Comparison of ENCODE assay signal across 19 mouse cellular contexts in genomic region chr14:45648144-45648543, GRCm38 (mm10). TPM values are rescaled to one million over a fixed set of nuclear protein-coding genes. Genes with fewer than 3 reads are reported as not detected.
DNase-seq lines count a peak whose midpoint lies in the region; ATAC-seq and TF ChIP-seq lines count a peak whose summit lies in the region.
"Had no signal": no experiment of that assay in that cellular context is flagged by ENCODE, and none has a peak within 500 bp of the region (broad histone marks: within the 10 kb centered on the region; RNA-seq: fewer than 3 reads in every experiment).

No protein-coding gene starts in this region.

- H3K27me3 ChIP-seq in heart, embryonic 11.5 days (ENCODE audit: control insufficient read depth, insufficient read depth, low read length) = no peaks in the 10 kb centered on the region
- H3K27me3 ChIP-seq in heart, embryonic 16.5 days (ENCODE audit: control insufficient read depth, insufficient read depth, low read length) = no peaks in the 10 kb centered on the region
- H3K27me3 ChIP-seq in kidney, postnatal 0 days (ENCODE audit: insufficient read depth, low read length) = no peaks in the 10 kb centered on the region
- H3K27me3 ChIP-seq in CH12.LX (replicated peaks) = no peaks in the 10 kb centered on the region
- H3K27me3 ChIP-seq: embryonic facial prominence, embryonic 13.5 days; forebrain, embryonic 15.5 days; heart, embryonic 12.5 days; hindbrain, embryonic 13.5 days had no signal

- in situ Hi-C loops in CH12.LX (cut with MboI; ENCODE audit: low pct_ligation_motif_present, low pct_unique_long_range_greater_than_20kb, low sequenced_read_pairs) = no loop called here

- no peak overlapping the region for H3K27ac ChIP-seq in heart, embryonic 11.5 days (ENCODE audit: low read depth, low read length)
- peak overlapping the region; percentile 71 for H3K27ac ChIP-seq in heart, embryonic 16.5 days (ENCODE audit: low read length)
- no peak overlapping the region for H3K27ac ChIP-seq in kidney, postnatal 0 days
- no peak overlapping the region for H3K27ac ChIP-seq in CH12.LX (ENCODE audit: insufficient read depth, low read depth)
- H3K27ac ChIP-seq: embryonic facial prominence, embryonic 13.5 days; forebrain, embryonic 15.5 days had no signal

- 60% methylated on average over 3 of the region's 3 CpGs for WGBS in heart, embryonic 11.5 days (ENCODE audit: insufficient replicate concordance)
- WGBS in heart, embryonic 16.5 days = 58% methylated on average over 3 of the region's 3 CpGs
- 47% methylated on average over 3 of the region's 3 CpGs for WGBS in kidney, postnatal 0 days

- no peak for TF ChIP-seq CTCF in kidney, postnatal 0 days (IDR thresholded peaks at IDR 0.05; ENCODE audit: low read depth)
- TF ChIP-seq CTCF in CH12.LX (conservative IDR thresholded peaks at IDR 0.05 in 1 of 2, IDR thresholded peaks at IDR 0.05 in 1 of 2; ENCODE audit: low read depth in 2 of 2, low read length in 2 of 2) = no peak

- no peak overlapping the region for H3K9ac ChIP-seq in heart, embryonic 11.5 days (ENCODE audit: low read depth, low read length)
- H3K9ac ChIP-seq in heart, embryonic 16.5 days (ENCODE audit: low read length) = peak overlapping the region; percentile 32; the same call in 1 of the 2 replicates
- H3K9ac ChIP-seq in kidney, postnatal 0 days (ENCODE audit: low read depth, low read length) = no peak overlapping the region
- H3K9ac ChIP-seq in CH12.LX (ENCODE audit: insufficient read depth, low read depth) = no peak overlapping the region
- H3K9ac ChIP-seq: embryonic facial prominence, embryonic 13.5 days; forebrain, embryonic 15.5 days; heart, embryonic 12.5 days; hindbrain, embryonic 13.5 days had no signal

- no peaks in the 10 kb centered on the region for H3K9me3 ChIP-seq in heart, embryonic 11.5 days (replicated peaks; ENCODE audit: control insufficient read depth, low read length)
- H3K9me3 ChIP-seq in heart, embryonic 16.5 days (replicated peaks; ENCODE audit: control insufficient read depth, low read length) = no peaks in the 10 kb centered on the region
- H3K9me3 ChIP-seq in kidney, postnatal 0 days (replicated peaks; ENCODE audit: low read length) = no peaks in the 10 kb centered on the region
- H3K9me3 ChIP-seq in CH12.LX (replicated peaks; ENCODE audit: low read length) = no peaks in the 10 kb centered on the region
- H3K9me3 ChIP-seq: embryonic facial prominence, embryonic 13.5 days; forebrain, embryonic 15.5 days; heart, embryonic 12.5 days; hindbrain, embryonic 13.5 days had no signal

- TF ChIP-seq EP300 in CH12.LX (IDR thresholded peaks at IDR 0.05; ENCODE audit: low read length) = no peak

- dilution Hi-C loops in CH12.LX (cut with MboI; ENCODE audit: extremely low pct_ligation_motif_present, extremely low pct_unique_long_range_greater_than_20kb, low sequenced_read_pairs) = no loop called here

- DNase-seq in heart, adult 9 months (ENCODE audit: low spot score in 2 of 2) = no peak
- DNase-seq in heart, postnatal 10 days = no peak
- peak; percentile 54 for DNase-seq in kidney, postnatal 0 days (ENCODE audit: low spot score)
- DNase-seq in kidney, postnatal 14 days = no peak
- DNase-seq in CH12.LX (ENCODE audit: extremely low read depth) = no peak
- DNase-seq in adrenal gland, adult 8-10 months = no peak
- DNase-seq: adrenal gland, adult 2 months; adrenal gland, postnatal 36 days; cerebellum, adult 11 months; cerebellum, adult 8-10 months; cerebellum, postnatal 25 days; gastrocnemius, postnatal 36 days had no signal

- no peak for TF ChIP-seq RAD21 in CH12.LX (IDR thresholded peaks at IDR 0.05; ENCODE audit: low read depth, low read length)

- no peak overlapping the region for H3K4me3 ChIP-seq in heart, embryonic 11.5 days (ENCODE audit: low read depth, low read length)
- H3K4me3 ChIP-seq in heart, embryonic 16.5 days (ENCODE audit: low read length) = no peak overlapping the region
- no peak overlapping the region for H3K4me3 ChIP-seq in kidney, postnatal 0 days (replicated peaks; ENCODE audit: low read depth, low read length)
- H3K4me3 ChIP-seq in CH12.LX (replicated peaks in 1 of 3; ENCODE audit: low read depth in 2 of 3, low read length in 2 of 3, poor library complexity in 1 of 3) = no peak overlapping the region
- H3K4me3 ChIP-seq: embryonic facial prominence, embryonic 13.5 days; forebrain, embryonic 15.5 days; heart, embryonic 12.5 days; hindbrain, embryonic 13.5 days had no signal

- H3K36me3 ChIP-seq in heart, embryonic 11.5 days (ENCODE audit: control insufficient read depth, insufficient read depth, low read length) = no peaks in the 10 kb centered on the region
- no peaks in the 10 kb centered on the region for H3K36me3 ChIP-seq in heart, embryonic 16.5 days (ENCODE audit: control insufficient read depth, insufficient read depth)
- no peaks in the 10 kb centered on the region for H3K36me3 ChIP-seq in kidney, postnatal 0 days (ENCODE audit: insufficient read depth, low read length)
- H3K36me3 ChIP-seq in CH12.LX (replicated peaks in 1 of 2; ENCODE audit: control insufficient read depth in 1 of 2, insufficient read depth in 1 of 2, low read length in 1 of 2) = peaks cover 0 to 32% of the 10 kb centered on the region in 2 experiments
- H3K36me3 ChIP-seq: embryonic facial prominence, embryonic 13.5 days; forebrain, embryonic 15.5 days; heart, embryonic 12.5 days; hindbrain, embryonic 13.5 days had no signal

- no peak for TF ChIP-seq POLR2A in CH12.LX (IDR thresholded peaks at IDR 0.05; ENCODE audit: low read depth, low read length)

- no peaks in the 10 kb centered on the region; the same call in 1 of the 2 replicates for H3K79me2 ChIP-seq in CH12.LX (replicated peaks; ENCODE audit: control insufficient read depth, extremely low read depth, insufficient read depth, poor library complexity, severe bottlenecking)

- H3K4me2 ChIP-seq in heart, embryonic 11.5 days = 0 out of 2 replicates have a peak overlapping the region, but pooled peaks have one; percentile 31
- H3K4me2 ChIP-seq in heart, embryonic 16.5 days (ENCODE audit: low read depth, low read length) = peak overlapping the region; percentile 28; the same call in 1 of the 2 replicates
- H3K4me2 ChIP-seq in kidney, postnatal 0 days (ENCODE audit: low read length) = no peak overlapping the region
- H3K4me2 ChIP-seq in CH12.LX (ENCODE audit: insufficient read depth, low read depth, poor library complexity, severe bottlenecking) = no peak overlapping the region
- H3K4me2 ChIP-seq: embryonic facial prominence, embryonic 13.5 days; forebrain, embryonic 15.5 days; hindbrain, embryonic 13.5 days had no signal

- H3K4me1 ChIP-seq in heart, embryonic 11.5 days (ENCODE audit: control insufficient read depth, insufficient read depth, low read length) = peaks cover 24% of the 10 kb centered on the region
- peaks cover 33% of the 10 kb centered on the region for H3K4me1 ChIP-seq in heart, embryonic 16.5 days (ENCODE audit: control insufficient read depth, insufficient read depth, low read length)
- no peaks in the 10 kb centered on the region for H3K4me1 ChIP-seq in kidney, postnatal 0 days (replicated peaks; ENCODE audit: insufficient read depth, low read length)
- peaks cover 4 to 31% of the 10 kb centered on the region in 2 experiments; a peak in 3 of 4 replicates for H3K4me1 ChIP-seq in CH12.LX (ENCODE audit: control insufficient read depth in 1 of 2, insufficient read depth in 2 of 2)

- intact Hi-C loops in heart, postnatal 10 days (cut with DNase I) = no loop called here

- no peak for ATAC-seq in heart, embryonic 11.5 days (replicated peaks; ENCODE audit: insufficient number of reproducible peaks, low FRiP score, low TSS enrichment)
- no peak for ATAC-seq in heart, embryonic 16.5 days (replicated peaks; ENCODE audit: extremely low read depth, insufficient read depth, low FRiP score)
- ATAC-seq in kidney, postnatal 0 days (replicated peaks; ENCODE audit: low FRiP score, low read depth) = no peak
- ATAC-seq: forebrain, embryonic 15.5 days; intestine, embryonic 16.5 days had no signal

TF ChIP-seq in CH12.LX, 34 proteins besides CTCF, POLR2A, EP300 and RAD21:
- TF ChIP-seq GABPA (IDR thresholded peaks at IDR 0.05; ENCODE audit: insufficient replicate concordance, low read depth, low read length) = no peak
- peak; percentile 70 for TF ChIP-seq ZNF384 (IDR thresholded peaks at IDR 0.05; ENCODE audit: low read depth, low read length)
- TF ChIP-seq UBTF (IDR thresholded peaks at IDR 0.05; ENCODE audit: low read depth, low read length) = no peak

RNA-seq across cellular contexts. Expression of gene Ddhd1, which starts 9.8 kb away (rescaled TPM):
- 12.6 and 13.9 TPM in 2 replicates for polyA plus RNA-seq in heart, embryonic 11.5 days (2014; fragmentation: Nextera tagmentation; extraction: Ambion mirVana)
- polyA plus RNA-seq in heart, embryonic 16.5 days (2015; fragmentation: Nextera tagmentation; extraction: Ambion mirVana) = 8.1 and 9.3 TPM in 2 replicates
- total RNA-seq in heart, postnatal 10 days (2021) = 10 to 100 TPM; 12.7 TPM
- polyA plus RNA-seq in kidney, postnatal 0 days (2015; fragmentation: Nextera tagmentation; extraction: Ambion mirVana) = 4.9 and 5.4 TPM in 2 replicates
- total RNA-seq in CH12.LX (2012; rRNA removed) = 7.4 and 7.8 TPM in 2 replicates
- total RNA-seq in CH12.LX (2014; rRNA removed) = 12.7 and 13.1 TPM in 2 replicates
- polyA plus RNA-seq in CH12.LX (2012; ENCODE audit: insufficient read length, low read depth) = 16.9 and 18.4 TPM in 2 replicates
- total RNA-seq in adrenal gland, adult 8-10 months (2022) = 10 to 100 TPM; 17.1 to 21.1 (median 18.9) TPM

Comparison
In these comparisons a context has a peak if more than half of its experiments do, and no peak if none do; other contexts are left out.
1. H3K4me2 ChIP-seq: peak in heart, embryonic 11.5 days (single experiment) and heart, embryonic 16.5 days (single experiment); none in kidney, postnatal 0 days (single experiment) and CH12.LX (single experiment).